Mouse (Mus musculus): ENCODE measurements around the gene Ago1.

The Ago1 gene

GRCm38 (mm10) chr4:126473031-126473430 lies 4.6 kb upstream of the Ago1 start:
- no peak for DNase-seq (ENCODE audit: low spot score in 2 of 2)

GRCm38 (mm10) chr4:126469334-126469733 lies 951 bp upstream of the Ago1 start:
- DNase-seq (ENCODE audit: low spot score in 2 of 2), result no peak

GRCm38 (mm10) chr4:126468925-126469324 lies 542 bp upstream of the Ago1 start:
- DNase-seq (ENCODE audit: low spot score in 2 of 2), result no peak

GRCm38 (mm10) chr4:126467721-126468284 lies 580 bp downstream of the Ago1 start:
- DNase-seq (ENCODE audit: low spot score in 2 of 2), result peak; percentile 39 to 68

- DNase-seq (ENCODE audit: low spot score in 2 of 2), result no peak
These were observed 2.1 kb downstream of the Ago1 start for GRCm38 (mm10) chr4:126466251-126466750.

GRCm38 (mm10) chr4:126465843-126466242 lies 2.5 kb downstream of the Ago1 start:
- DNase-seq (ENCODE audit: low spot score in 2 of 2), result no peak

GRCm38 (mm10) chr4:126464892-126465235 lies 3.5 kb downstream of the Ago1 start:
- no peak for DNase-seq (ENCODE audit: low spot score in 2 of 2)

GRCm38 (mm10) chr4:126464189-126464891 lies 4.0 kb downstream of the Ago1 start:
- DNase-seq (ENCODE audit: low spot score in 2 of 2), result no peak

- DNase-seq (ENCODE audit: low spot score in 2 of 2), result no peak
These were observed 12.9 kb downstream of the Ago1 start for GRCm38 (mm10) chr4:126455441-126455840.

- DNase-seq (ENCODE audit: low spot score in 2 of 2), result no peak
These were observed 13.7 kb downstream of the Ago1 start for GRCm38 (mm10) chr4:126454547-126455254.

- no peak for DNase-seq (ENCODE audit: low spot score in 2 of 2)
These were observed 18.1 kb downstream of the Ago1 start for GRCm38 (mm10) chr4:126450268-126450667.

- DNase-seq (ENCODE audit: low spot score in 2 of 2), result no peak
These were observed 21.3 kb downstream of the Ago1 start for GRCm38 (mm10) chr4:126447126-126447525.

GRCm38 (mm10) chr4:126444528-126444927 lies 23.9 kb downstream of the Ago1 start:
- no peak for DNase-seq (ENCODE audit: low spot score in 2 of 2)

GRCm38 (mm10) chr4:126438261-126438660 lies 30.1 kb downstream of the Ago1 start:
- no peak for DNase-seq (ENCODE audit: low spot score in 2 of 2)

GRCm38 (mm10) chr4:126436268-126436667 lies 32.1 kb downstream of the Ago1 start:
- DNase-seq (ENCODE audit: low spot score in 2 of 2), result no peak

- DNase-seq (ENCODE audit: low spot score in 2 of 2), result no peak
These were observed 34.3 kb downstream of the Ago1 start for GRCm38 (mm10) chr4:126434094-126434493.

- no peak for DNase-seq (ENCODE audit: low spot score in 2 of 2)
These were observed 35.2 kb downstream of the Ago1 start for GRCm38 (mm10) chr4:126433175-126433574.

- no peak for DNase-seq (ENCODE audit: low spot score in 2 of 2)
These were observed 36.6 kb downstream of the Ago1 start for GRCm38 (mm10) chr4:126431746-126432145.

- peak; percentile 71 to 80 for DNase-seq (ENCODE audit: low spot score in 2 of 2)
These were observed 38.9 kb downstream of the Ago1 start, which contains the start of gene Ago3 for GRCm38 (mm10) chr4:126429347-126430079. Gene Ago3 (minus strand): TSS chr4:126429556.

GRCm38 (mm10) chr4:126428682-126429346 lies 39.6 kb downstream of the Ago1 start:
- DNase-seq (ENCODE audit: low spot score in 2 of 2), result no peak

GRCm38 (mm10) chr4:126423866-126424265 lies 44.5 kb downstream of the Ago1 start:
- DNase-seq (ENCODE audit: low spot score in 2 of 2), result no peak

- DNase-seq (ENCODE audit: low spot score in 2 of 2), result no peak
These were observed 52.7 kb downstream of the Ago1 start for GRCm38 (mm10) chr4:126415707-126416106.

Measured in natural killer cell, adult 2 months (primary cell).